In genomic region chr16:38653390-38653871, GRCm38 (mm10) we compare ENCODE assay signal across 8 mouse cellular contexts. TPM values are rescaled to one million over a fixed set of nuclear protein-coding genes. Genes with fewer than 3 reads are reported as not detected.
DNase-seq lines count a peak whose midpoint lies in the region; ATAC-seq lines count a peak whose summit lies in the region.

No protein-coding gene starts in this region.

- H3K4me2 ChIP-seq in neural tube, embryonic 13.5 days: no peak overlapping the region
- H3K4me2 ChIP-seq in neural tube, embryonic 15.5 days: no peak overlapping the region
- no peak overlapping the region for H3K4me2 ChIP-seq in embryonic facial prominence, embryonic 11.5 days (ENCODE audit: low read depth, low read length)
- peak overlapping the region; percentile 22; the same call in 1 of the 2 replicates for H3K4me2 ChIP-seq in intestine, embryonic 15.5 days (replicated peaks)

- H3K27ac ChIP-seq in neural tube, embryonic 13.5 days (replicated peaks): peak overlapping the region; percentile 54
- H3K27ac ChIP-seq in neural tube, embryonic 15.5 days (replicated peaks): no peak overlapping the region; the same call in 1 of the 2 replicates
- H3K27ac ChIP-seq in embryonic facial prominence, embryonic 11.5 days (replicated peaks; ENCODE audit: low read depth, low read length): peak overlapping the region; percentile 29; the same call in 1 of the 2 replicates
- 0 out of 2 replicates have a peak overlapping the region, but pooled peaks have one; percentile 18 for H3K27ac ChIP-seq in intestine, embryonic 15.5 days

- no peaks in the 10 kb centered on the region for H3K27me3 ChIP-seq in neural tube, embryonic 13.5 days
- H3K27me3 ChIP-seq in neural tube, embryonic 15.5 days (replicated peaks): no peaks in the 10 kb centered on the region
- H3K27me3 ChIP-seq in embryonic facial prominence, embryonic 11.5 days (ENCODE audit: control insufficient read depth, insufficient read depth, low read length): no peaks in the 10 kb centered on the region
- H3K27me3 ChIP-seq in intestine, embryonic 15.5 days (replicated peaks): no peaks in the 10 kb centered on the region

- WGBS in neural tube, embryonic 13.5 days: 50% methylated on average over 10 of the region's 10 CpGs
- WGBS in neural tube, embryonic 15.5 days: 52% methylated on average over 10 of the region's 10 CpGs
- WGBS in embryonic facial prominence, embryonic 11.5 days: 35% methylated on average over 10 of the region's 10 CpGs
- WGBS in intestine, embryonic 15.5 days: 17% methylated on average over 10 of the region's 10 CpGs

- no peaks in the 10 kb centered on the region for H3K36me3 ChIP-seq in neural tube, embryonic 13.5 days
- H3K36me3 ChIP-seq in neural tube, embryonic 15.5 days: no peaks in the 10 kb centered on the region
- H3K36me3 ChIP-seq in embryonic facial prominence, embryonic 11.5 days (replicated peaks; ENCODE audit: control insufficient read depth, insufficient read depth, low read depth, low read length): no peaks in the 10 kb centered on the region
- H3K36me3 ChIP-seq in intestine, embryonic 15.5 days: no peaks in the 10 kb centered on the region

- H3K4me1 ChIP-seq in neural tube, embryonic 13.5 days (replicated peaks): peaks cover 8% of the 10 kb centered on the region
- peaks cover 7% of the 10 kb centered on the region; the same call in 1 of the 2 replicates for H3K4me1 ChIP-seq in neural tube, embryonic 15.5 days
- no peaks in the 10 kb centered on the region for H3K4me1 ChIP-seq in embryonic facial prominence, embryonic 11.5 days (ENCODE audit: control insufficient read depth, insufficient read depth, low read length)
- H3K4me1 ChIP-seq in intestine, embryonic 15.5 days (replicated peaks): peaks cover 30% of the 10 kb centered on the region

- no peak overlapping the region for H3K9ac ChIP-seq in neural tube, embryonic 13.5 days
- no peak overlapping the region for H3K9ac ChIP-seq in neural tube, embryonic 15.5 days (replicated peaks)
- no peak overlapping the region for H3K9ac ChIP-seq in embryonic facial prominence, embryonic 11.5 days (replicated peaks; ENCODE audit: low read length)
- no peak overlapping the region for H3K9ac ChIP-seq in intestine, embryonic 15.5 days

- no peak for DNase-seq in embryonic facial prominence, embryonic 11.5 days (ENCODE audit: low spot score)
- DNase-seq in lung, postnatal 10 days: peak; percentile 60
- DNase-seq in thymus, postnatal 0 days (ENCODE audit: low spot score): peak; percentile 72
- no peak for DNase-seq in right cerebral cortex, postnatal 10 days (ENCODE audit: low spot score in 2 of 2)
- no peak for DNase-seq in left cerebral cortex, postnatal 36 days (ENCODE audit: low spot score in 2 of 2)

- intact Hi-C loops in left cerebral cortex, postnatal 36 days (cut with DNase I): no loop called here

- ATAC-seq in neural tube, embryonic 13.5 days (ENCODE audit: low read depth): no peak
- ATAC-seq in neural tube, embryonic 15.5 days (ENCODE audit: low FRiP score): no peak
- no peak for ATAC-seq in embryonic facial prominence, embryonic 11.5 days (replicated peaks; ENCODE audit: insufficient number of reproducible peaks, low FRiP score, low TSS enrichment, low read depth)
- peak; percentile 68 for ATAC-seq in intestine, embryonic 15.5 days

- H3K4me3 ChIP-seq in neural tube, embryonic 13.5 days: no peak overlapping the region
- H3K4me3 ChIP-seq in neural tube, embryonic 15.5 days (replicated peaks): no peak overlapping the region
- H3K4me3 ChIP-seq in embryonic facial prominence, embryonic 11.5 days (ENCODE audit: low read depth, low read length): no peak overlapping the region
- H3K4me3 ChIP-seq in intestine, embryonic 15.5 days (replicated peaks): no peak overlapping the region

- no peaks in the 10 kb centered on the region for H3K9me3 ChIP-seq in neural tube, embryonic 13.5 days
- no peaks in the 10 kb centered on the region for H3K9me3 ChIP-seq in neural tube, embryonic 15.5 days (replicated peaks)
- H3K9me3 ChIP-seq in embryonic facial prominence, embryonic 11.5 days (replicated peaks; ENCODE audit: control insufficient read depth, low read length): no peaks in the 10 kb centered on the region
- H3K9me3 ChIP-seq in intestine, embryonic 15.5 days: no peaks in the 10 kb centered on the region

RNA-seq across cellular contexts. Expression of gene Arhgap31, which starts 59.6 kb away (rescaled TPM):
- 5.8 and 7.0 TPM in 2 replicates for polyA plus RNA-seq in neural tube, embryonic 13.5 days (2015; fragmentation: Nextera tagmentation; extraction: Ambion mirVana)
- polyA plus RNA-seq in neural tube, embryonic 15.5 days (2015; fragmentation: Nextera tagmentation; extraction: Ambion mirVana): 5.9 and 6.0 TPM in 2 replicates
- polyA plus RNA-seq in embryonic facial prominence, embryonic 11.5 days (2014; fragmentation: Nextera tagmentation; extraction: Ambion mirVana): 8.0 and 9.4 TPM in 2 replicates
- 6.8 and 7.6 TPM in 2 replicates for polyA plus RNA-seq in intestine, embryonic 15.5 days (2015; fragmentation: Nextera tagmentation; extraction: Ambion mirVana)
- polyA plus RNA-seq in thymus, postnatal 0 days (2015; fragmentation: Nextera tagmentation; extraction: Ambion mirVana): 3.9 and 5.7 TPM in 2 replicates
- 10 to 100 TPM; 15.9 to 21.5 TPM for total RNA-seq in left cerebral cortex, postnatal 36 days (2021)

Comparison
In these comparisons a context has a peak if more than half of its experiments do, and no peak if none do; other contexts are left out.
1. DNase-seq: peak in lung, postnatal 10 days (single experiment) and thymus, postnatal 0 days (single experiment); none in embryonic facial prominence, embryonic 11.5 days (single experiment), right cerebral cortex, postnatal 10 days (0 of 2) and left cerebral cortex, postnatal 36 days (0 of 2).